Mouse (Mus musculus): ENCODE data around the gene Adamts6. TPM values are rescaled to one million over a fixed set of nuclear protein-coding genes. Genes with fewer than 3 reads are reported as not detected.

The Adamts6 gene
- polyA plus RNA-seq, 1 experiment from 2014 or later: 1.6 TPM

DNA sequence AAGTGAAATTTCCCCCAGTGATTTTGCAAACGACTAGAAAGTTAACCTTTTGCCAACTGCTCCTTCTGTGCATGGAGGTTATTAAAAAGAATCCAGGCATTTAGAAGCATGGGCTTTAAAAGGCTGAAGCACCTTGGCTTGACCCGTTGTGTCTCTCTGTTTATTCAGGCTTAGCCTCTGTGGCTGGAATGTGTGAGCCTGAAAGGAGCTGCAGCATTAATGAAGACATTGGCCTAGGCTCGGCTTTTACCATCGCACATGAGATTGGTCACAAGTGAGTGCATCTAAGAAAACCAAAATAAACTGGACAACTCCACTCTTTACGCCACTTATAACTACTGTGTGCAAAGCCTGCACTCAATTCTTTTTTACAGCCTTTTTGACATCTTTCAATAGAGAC, 65.0 kb downstream of the Adamts6 start:
- WGBS: 35% methylated on average over 5 of the region's 5 CpGs
- no peaks in the 10 kb centered on the region for H3K27me3 ChIP-seq (replicated peaks)
- no peak overlapping the region for H3K9ac ChIP-seq
- H3K4me2 ChIP-seq: no peak overlapping the region
- no peak overlapping the region for H3K27ac ChIP-seq
- ATAC-seq (ENCODE audit: insufficient read depth, low FRiP score, low read depth): no peak
- no peaks in the 10 kb centered on the region for H3K36me3 ChIP-seq
- H3K4me1 ChIP-seq: no peaks in the 10 kb centered on the region
- no peak overlapping the region for H3K4me3 ChIP-seq (replicated peaks)
- H3K9me3 ChIP-seq: no peaks in the 10 kb centered on the region

- ATAC-seq (ENCODE audit: insufficient read depth, low FRiP score, low read depth): no peak
- no peak overlapping the region for H3K27ac ChIP-seq
- no peaks in the 10 kb centered on the region for H3K36me3 ChIP-seq
- H3K4me1 ChIP-seq: no peaks in the 10 kb centered on the region
- no peak overlapping the region for H3K4me2 ChIP-seq
- WGBS: 69% methylated on average over 8 of the region's 8 CpGs
- no peak overlapping the region for H3K4me3 ChIP-seq (replicated peaks)
- no peaks in the 10 kb centered on the region for H3K27me3 ChIP-seq (replicated peaks)
- H3K9ac ChIP-seq: no peak overlapping the region
- no peaks in the 10 kb centered on the region for H3K9me3 ChIP-seq
Observed at GRCm38 (mm10) chr13:104393427-104394356, 106.1 kb downstream of the Adamts6 start.

GRCm38 (mm10) chr13:104397814-104398213, 110.2 kb downstream of the Adamts6 start:
- Histone ChIP-seq H3K9ac (no peak overlapping the region), H3K9me3 (no peaks in the 10 kb centered on the region), H3K4me2 (no peak overlapping the region), H3K27me3 (replicated peaks) (no peaks in the 10 kb centered on the region), H3K4me3 (replicated peaks) (no peak overlapping the region), H3K27ac (no peak overlapping the region), H3K36me3 (no peaks in the 10 kb centered on the region), H3K4me1 (no peaks in the 10 kb centered on the region)
- WGBS: 76% methylated on average over 8 of the region's 8 CpGs
- no peak for ATAC-seq (ENCODE audit: insufficient read depth, low FRiP score, low read depth)

DNA sequence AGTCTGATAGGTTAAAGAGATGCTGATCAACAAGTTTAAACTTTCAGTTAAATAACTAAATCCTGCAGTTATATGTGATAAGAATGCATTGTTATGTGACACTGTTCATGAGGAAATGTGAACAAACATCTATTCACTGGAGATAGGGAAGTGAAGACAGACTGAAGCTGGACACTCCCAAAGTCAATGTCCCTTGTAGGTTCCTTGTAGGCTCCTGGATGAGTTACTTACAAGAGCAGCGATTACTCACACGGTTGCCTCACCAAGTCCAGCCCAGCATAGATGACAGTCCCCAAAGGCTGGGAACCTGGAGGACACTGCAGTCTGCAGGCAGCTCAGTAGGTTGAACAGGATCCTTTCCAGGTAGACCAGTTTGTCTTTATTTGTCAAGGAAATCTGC, 145.1 kb downstream of the Adamts6 start:
- Histone ChIP-seq H3K4me3 (replicated peaks) (no peak overlapping the region), H3K9ac (no peak overlapping the region), H3K36me3 (no peaks in the 10 kb centered on the region), H3K4me1 (no peaks in the 10 kb centered on the region), H3K9me3 (no peaks in the 10 kb centered on the region), H3K27ac (no peak overlapping the region), H3K4me2 (no peak overlapping the region), H3K27me3 (replicated peaks) (no peaks in the 10 kb centered on the region)
- WGBS: 84% methylated on average over 2 of the region's 2 CpGs
- ATAC-seq (ENCODE audit: insufficient read depth, low FRiP score, low read depth): no peak

DNA sequence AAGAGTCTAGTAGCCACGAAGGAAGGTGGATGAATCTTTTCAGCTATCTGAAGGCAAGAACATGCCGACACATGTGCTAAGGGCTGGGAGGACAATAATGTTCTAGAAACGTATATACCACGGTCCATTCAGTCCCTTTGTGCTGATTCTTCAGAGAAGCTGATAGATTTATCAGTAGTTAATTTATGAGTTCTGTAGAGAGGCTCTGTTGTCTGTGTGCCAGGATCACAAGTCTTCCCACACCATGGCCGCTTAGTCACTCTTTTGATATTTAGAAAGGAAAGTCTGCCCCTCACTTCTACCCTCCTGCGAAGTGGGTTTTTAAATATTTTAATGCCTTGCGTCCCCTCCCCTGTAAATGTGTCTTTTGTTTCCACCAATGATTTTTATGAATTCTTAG, 154.9 kb downstream of the Adamts6 start:
- H3K9me3 ChIP-seq: no peaks in the 10 kb centered on the region
- no peaks in the 10 kb centered on the region for H3K4me1 ChIP-seq
- H3K36me3 ChIP-seq: 0 out of 2 replicates have a peak, but pooled peaks cover 4% of the 10 kb centered on the region
- H3K27me3 ChIP-seq (replicated peaks): no peaks in the 10 kb centered on the region
- H3K4me2 ChIP-seq: no peak overlapping the region
- no peak for ATAC-seq (ENCODE audit: insufficient read depth, low FRiP score, low read depth)
- no peak overlapping the region for H3K27ac ChIP-seq
- no peak overlapping the region for H3K9ac ChIP-seq
- H3K4me3 ChIP-seq (replicated peaks): no peak overlapping the region
- 78% methylated on average over 7 of the region's 7 CpGs for WGBS

- no peak overlapping the region for H3K27ac ChIP-seq
- no peaks in the 10 kb centered on the region for H3K4me1 ChIP-seq
- H3K27me3 ChIP-seq (replicated peaks): no peaks in the 10 kb centered on the region
- no peak for ATAC-seq (ENCODE audit: insufficient read depth, low FRiP score, low read depth)
- WGBS: 71% methylated on average over 1 of the region's 1 CpGs
- no peak overlapping the region for H3K9ac ChIP-seq
- 0 out of 2 replicates have a peak, but pooled peaks cover 4% of the 10 kb centered on the region for H3K36me3 ChIP-seq
- no peak overlapping the region for H3K4me2 ChIP-seq
- no peaks in the 10 kb centered on the region for H3K9me3 ChIP-seq
- H3K4me3 ChIP-seq (replicated peaks): no peak overlapping the region
Observed at GRCm38 (mm10) chr13:104445437-104445836, 157.8 kb downstream of the Adamts6 start.

DNA sequence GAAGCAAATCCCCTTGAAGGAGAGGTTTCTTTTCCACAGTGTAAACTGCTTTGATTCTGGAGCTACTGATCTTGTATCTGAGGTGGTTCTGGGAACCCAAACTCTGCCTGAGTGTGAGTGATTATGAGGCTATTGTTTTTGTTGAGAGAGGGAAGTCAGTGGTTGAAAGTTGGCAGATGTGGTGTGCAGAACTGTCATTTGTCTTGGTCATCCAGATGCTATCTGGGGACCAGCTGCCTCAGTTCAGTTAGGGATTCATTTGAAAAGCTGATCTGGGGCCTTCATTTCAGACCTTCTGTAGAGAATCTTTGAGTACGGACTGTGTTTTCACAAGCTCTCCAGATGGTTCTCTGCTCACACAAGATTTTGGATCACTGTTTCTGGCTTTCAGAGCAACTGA, 159.3 kb downstream of the Adamts6 start:
- H3K36me3 ChIP-seq: 0 out of 2 replicates have a peak, but pooled peaks cover 4% of the 10 kb centered on the region
- no peak overlapping the region for H3K4me2 ChIP-seq
- no peak overlapping the region for H3K27ac ChIP-seq
- no peak overlapping the region for H3K9ac ChIP-seq
- no peak overlapping the region for H3K4me3 ChIP-seq (replicated peaks)
- no peak for ATAC-seq (ENCODE audit: insufficient read depth, low FRiP score, low read depth)
- 52% methylated on average over 1 of the region's 1 CpGs for WGBS
- no peaks in the 10 kb centered on the region for H3K9me3 ChIP-seq
- no peaks in the 10 kb centered on the region for H3K4me1 ChIP-seq
- H3K27me3 ChIP-seq (replicated peaks): no peaks in the 10 kb centered on the region

- H3K4me3 ChIP-seq (replicated peaks): no peak overlapping the region
- H3K27me3 ChIP-seq (replicated peaks): no peaks in the 10 kb centered on the region
- H3K4me1 ChIP-seq: no peaks in the 10 kb centered on the region
- ATAC-seq (ENCODE audit: insufficient read depth, low FRiP score, low read depth): no peak
- no peak overlapping the region for H3K27ac ChIP-seq
- 0 out of 2 replicates have a peak, but pooled peaks cover 4% of the 10 kb centered on the region for H3K36me3 ChIP-seq
- H3K4me2 ChIP-seq: no peak overlapping the region
- no peak overlapping the region for H3K9ac ChIP-seq
- H3K9me3 ChIP-seq: no peaks in the 10 kb centered on the region
Observed at GRCm38 (mm10) chr13:104447470-104447869, 159.8 kb downstream of the Adamts6 start.

- Histone ChIP-seq H3K4me2 (no peak overlapping the region), H3K27ac (no peak overlapping the region), H3K9ac (no peak overlapping the region), H3K4me1 (no peaks in the 10 kb centered on the region), H3K9me3 (no peaks in the 10 kb centered on the region), H3K27me3 (replicated peaks) (no peaks in the 10 kb centered on the region), H3K4me3 (replicated peaks) (no peak overlapping the region), H3K36me3 (0 out of 2 replicates have a peak, but pooled peaks cover 4% of the 10 kb centered on the region)
- WGBS: 85% methylated on average over 1 of the region's 1 CpGs
- no peak for ATAC-seq (ENCODE audit: insufficient read depth, low FRiP score, low read depth)
Observed at GRCm38 (mm10) chr13:104448349-104448748, 160.7 kb downstream of the Adamts6 start.

DNA sequence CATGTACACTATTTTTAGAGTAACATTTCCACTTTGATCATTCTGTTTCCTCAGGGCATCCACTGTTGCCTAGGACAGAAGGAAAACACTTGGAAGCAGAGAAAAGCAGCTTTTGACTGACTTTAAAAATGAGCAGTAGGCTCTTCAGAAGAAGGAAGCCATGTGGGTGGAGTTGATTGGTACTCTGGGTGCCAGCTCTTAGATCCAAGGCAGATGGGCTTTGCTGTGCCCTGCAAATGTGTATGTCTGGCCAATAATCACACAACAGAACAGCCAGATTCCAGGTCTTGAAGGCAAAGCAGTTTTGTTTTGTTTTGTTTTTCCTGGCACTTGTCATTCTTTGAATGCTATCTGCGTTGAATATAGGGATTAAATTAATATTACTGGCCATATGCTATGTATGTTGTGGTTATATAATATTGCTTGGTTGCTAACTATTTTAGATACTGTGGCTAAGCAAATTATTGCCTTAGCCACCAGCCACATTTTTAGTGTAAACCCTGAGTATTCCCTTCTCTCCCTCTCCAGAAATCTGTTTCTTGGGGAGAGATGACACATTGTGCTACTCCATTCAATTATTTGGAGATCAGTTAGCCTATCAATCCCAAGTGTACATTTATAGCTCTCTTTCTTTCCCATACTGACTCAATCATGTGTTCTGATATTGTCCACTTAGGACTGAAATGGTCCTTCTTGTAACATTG, 165.8 kb downstream of the Adamts6 start:
- no peaks in the 10 kb centered on the region for H3K4me1 ChIP-seq
- H3K36me3 ChIP-seq: no peaks in the 10 kb centered on the region
- no peaks in the 10 kb centered on the region for H3K27me3 ChIP-seq (replicated peaks)
- no peak overlapping the region for H3K4me2 ChIP-seq
- WGBS: 74% methylated on average over 1 of the region's 1 CpGs
- H3K9ac ChIP-seq: no peak overlapping the region
- H3K27ac ChIP-seq: no peak overlapping the region
- no peak overlapping the region for H3K4me3 ChIP-seq (replicated peaks)
- no peak for ATAC-seq (ENCODE audit: insufficient read depth, low FRiP score, low read depth)
- H3K9me3 ChIP-seq: no peaks in the 10 kb centered on the region

- no peaks in the 10 kb centered on the region for H3K4me1 ChIP-seq
- H3K9me3 ChIP-seq: no peaks in the 10 kb centered on the region
- 89% methylated on average over 1 of the region's 1 CpGs for WGBS
- no peaks in the 10 kb centered on the region for H3K27me3 ChIP-seq (replicated peaks)
- no peak overlapping the region for H3K9ac ChIP-seq
- no peak overlapping the region for H3K27ac ChIP-seq
- no peak for ATAC-seq (ENCODE audit: insufficient read depth, low FRiP score, low read depth)
- no peak overlapping the region for H3K4me2 ChIP-seq
- H3K36me3 ChIP-seq: no peaks in the 10 kb centered on the region
- no peak overlapping the region for H3K4me3 ChIP-seq (replicated peaks)
Observed at GRCm38 (mm10) chr13:104460287-104460686, 172.7 kb downstream of the Adamts6 start.

DNA sequence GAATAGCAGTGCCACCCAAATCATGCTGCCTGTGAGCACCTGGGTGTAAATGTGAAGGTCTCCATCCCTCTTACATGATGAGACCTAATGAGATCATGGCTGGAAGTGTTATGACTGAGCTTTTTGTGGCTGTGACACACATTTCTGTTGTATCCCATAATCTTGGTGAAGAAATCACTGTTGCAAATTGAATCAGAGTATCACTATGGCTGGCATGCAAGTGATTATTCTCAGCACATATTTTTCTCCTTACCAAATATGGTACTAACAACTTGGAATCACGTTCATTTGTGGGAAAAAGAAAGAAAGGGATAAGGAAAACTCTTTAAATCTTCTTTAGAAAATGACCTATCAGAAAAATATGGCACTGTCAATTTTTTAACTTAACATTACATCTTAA, 180.4 kb downstream of the Adamts6 start:
- 63% methylated on average over 1 of the region's 1 CpGs for WGBS
- ATAC-seq (ENCODE audit: insufficient read depth, low FRiP score, low read depth): no peak
- H3K9ac ChIP-seq: no peak overlapping the region

More for the DNA sequence above, 180.4 kb downstream of the Adamts6 start:
- no peaks in the 10 kb centered on the region for H3K4me1 ChIP-seq
- no peak overlapping the region for H3K4me3 ChIP-seq (replicated peaks)
- H3K27me3 ChIP-seq (replicated peaks): no peaks in the 10 kb centered on the region
- H3K9me3 ChIP-seq: no peaks in the 10 kb centered on the region
- H3K27ac ChIP-seq: no peak overlapping the region
- no peak overlapping the region for H3K4me2 ChIP-seq
- H3K36me3 ChIP-seq: no peaks in the 10 kb centered on the region
